In the genomic region with DNA sequence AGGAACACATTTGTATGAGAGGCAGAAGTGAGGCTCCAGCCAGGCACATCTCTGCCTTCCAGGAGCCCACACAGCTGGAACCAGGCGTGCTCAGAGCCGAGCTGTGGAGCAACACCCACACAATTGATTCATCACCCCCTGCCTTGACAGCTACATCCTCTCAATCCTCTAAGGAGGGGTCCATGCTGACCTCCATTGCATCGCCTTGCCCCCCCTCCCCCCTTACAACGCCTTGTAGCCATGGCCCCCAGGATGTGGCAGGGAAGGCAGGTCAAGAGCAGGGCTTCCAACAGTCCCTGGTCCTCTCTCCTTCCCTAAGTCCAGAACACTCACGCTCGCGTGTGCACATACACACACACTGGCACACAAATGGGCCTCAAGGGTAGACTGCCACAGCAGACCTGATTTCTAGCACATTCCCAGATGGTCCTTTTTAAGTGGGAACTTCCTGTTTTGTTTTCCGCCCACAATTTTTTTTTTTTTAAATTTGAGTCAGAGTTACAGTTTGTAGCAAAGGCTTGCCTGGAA, we compare ENCODE assay signal across 10 mouse cellular contexts. TPM values are rescaled to one million over a fixed set of nuclear protein-coding genes. Genes with fewer than 3 reads are reported as not detected.
DNase-seq lines count a peak whose midpoint lies in the region; ATAC-seq and TF ChIP-seq lines count a peak whose summit lies in the region.
"Had no signal": no experiment of that assay in that cellular context is flagged by ENCODE, and none has a peak within 500 bp of the region (broad histone marks: within the 10 kb centered on the region; RNA-seq: fewer than 3 reads in every experiment).

No protein-coding gene starts in this region.

- no peaks in the 10 kb centered on the region; the same call in 1 of the 2 replicates for H3K9me3 ChIP-seq in midbrain, embryonic 11.5 days (ENCODE audit: control insufficient read depth, low read length)
- H3K9me3 ChIP-seq in midbrain, postnatal 0 days (ENCODE audit: low read length): no peaks in the 10 kb centered on the region
- no peaks in the 10 kb centered on the region for H3K9me3 ChIP-seq in stomach, postnatal 0 days (ENCODE audit: control insufficient read depth, low read length)

- ATAC-seq in frontal cortex, adult (ENCODE audit: low TSS enrichment): peak; percentile 74
- ATAC-seq in midbrain, embryonic 11.5 days (ENCODE audit: low FRiP score): no peak
- no peak for ATAC-seq in midbrain, postnatal 0 days (ENCODE audit: low FRiP score)
- ATAC-seq in stomach, postnatal 0 days (ENCODE audit: low FRiP score, low TSS enrichment): peak; percentile 35; the same call in 1 of the 2 replicates
- ATAC-seq: forebrain, postnatal 0 days had no signal

- WGBS in midbrain, embryonic 11.5 days: 65% methylated on average over 8 of the region's 8 CpGs
- WGBS in midbrain, postnatal 0 days: 58% methylated on average over 8 of the region's 8 CpGs
- 36% methylated on average over 8 of the region's 8 CpGs for WGBS in kidney, adult 2 months
- WGBS in stomach, postnatal 0 days: 39% methylated on average over 8 of the region's 8 CpGs

- no peak for DNase-seq in frontal cortex, postnatal 14 days (ENCODE audit: low spot score in 2 of 2)
- peak; percentile 75 for DNase-seq in midbrain, embryonic 11.5 days (ENCODE audit: low spot score, missing footprints)
- no peak for DNase-seq in midbrain, postnatal 0 days (ENCODE audit: low spot score)
- peak; percentile 42 for DNase-seq in kidney, adult 2 months
- DNase-seq in stomach, postnatal 0 days (ENCODE audit: low spot score): no peak
- no peak for DNase-seq in left cerebral cortex, adult 8-10 months (ENCODE audit: low spot score in 2 of 2)
- DNase-seq in spleen, postnatal 10 days (ENCODE audit: low spot score in 2 of 2): no peak
- DNase-seq: adrenal gland, adult 8-10 months; forebrain, postnatal 0 days had no signal

- no peak overlapping the region for H3K4me3 ChIP-seq in midbrain, embryonic 11.5 days (ENCODE audit: low read depth, low read length)
- H3K4me3 ChIP-seq in midbrain, postnatal 0 days (ENCODE audit: low read depth, low read length): no peak overlapping the region
- H3K4me3 ChIP-seq in kidney, adult 2 months (ENCODE audit: insufficient read depth, low read depth, low read length): no peak overlapping the region
- no peak overlapping the region for H3K4me3 ChIP-seq in stomach, postnatal 0 days (ENCODE audit: low read depth, low read length)

- no peak overlapping the region for H3K9ac ChIP-seq in midbrain, embryonic 11.5 days (ENCODE audit: low read length)
- H3K9ac ChIP-seq in midbrain, postnatal 0 days (replicated peaks; ENCODE audit: low read length, poor library complexity, severe bottlenecking): no peak overlapping the region
- no peak overlapping the region for H3K9ac ChIP-seq in stomach, postnatal 0 days (ENCODE audit: low read length)
- H3K9ac ChIP-seq: forebrain, postnatal 0 days had no signal

- H3K4me2 ChIP-seq in midbrain, embryonic 11.5 days: no peak overlapping the region
- H3K4me2 ChIP-seq in midbrain, postnatal 0 days (ENCODE audit: low read depth, low read length, poor library complexity, severe bottlenecking): no peak overlapping the region
- no peak overlapping the region for H3K4me2 ChIP-seq in stomach, postnatal 0 days (replicated peaks; ENCODE audit: low read depth)

- no peaks in the 10 kb centered on the region for H3K27me3 ChIP-seq in midbrain, embryonic 11.5 days (ENCODE audit: control insufficient read depth, insufficient read depth, low read length)
- H3K27me3 ChIP-seq in midbrain, postnatal 0 days (ENCODE audit: insufficient read depth, low read length): no peaks in the 10 kb centered on the region
- no peaks in the 10 kb centered on the region for H3K27me3 ChIP-seq in kidney, adult 2 months (replicated peaks; ENCODE audit: control insufficient read depth, insufficient read depth, low read length)
- no peaks in the 10 kb centered on the region for H3K27me3 ChIP-seq in stomach, postnatal 0 days (ENCODE audit: control insufficient read depth, insufficient read depth, low read length)

- no peaks in the 10 kb centered on the region for H3K36me3 ChIP-seq in midbrain, embryonic 11.5 days (ENCODE audit: control insufficient read depth, insufficient read depth, low read length)
- no peaks in the 10 kb centered on the region for H3K36me3 ChIP-seq in midbrain, postnatal 0 days (ENCODE audit: insufficient read depth, low read length)
- H3K36me3 ChIP-seq in kidney, adult 2 months (ENCODE audit: control insufficient read depth, insufficient read depth, low read length): no peaks in the 10 kb centered on the region
- no peaks in the 10 kb centered on the region for H3K36me3 ChIP-seq in stomach, postnatal 0 days (ENCODE audit: control insufficient read depth, insufficient read depth, low read length)

- no peak for TF ChIP-seq EP300 in stomach, postnatal 0 days (optimal IDR thresholded peaks at IDR 0.05)

- TF ChIP-seq POLR2A in kidney, adult 2 months (IDR thresholded peaks at IDR 0.05; ENCODE audit: low read depth, low read length): no peak

- no peak overlapping the region for H3K27ac ChIP-seq in midbrain, embryonic 11.5 days (ENCODE audit: low read depth, low read length)
- H3K27ac ChIP-seq in midbrain, postnatal 0 days (ENCODE audit: low read depth, low read length): no peak overlapping the region
- H3K27ac ChIP-seq in kidney, adult 2 months (ENCODE audit: insufficient read depth, low read depth, low read length): peak overlapping the region; percentile 61; the same call in 1 of the 2 replicates
- H3K27ac ChIP-seq in stomach, postnatal 0 days (replicated peaks): peak overlapping the region; percentile 77

- peaks cover 4% of the 10 kb centered on the region; the same call in 1 of the 2 replicates for H3K4me1 ChIP-seq in midbrain, embryonic 11.5 days (ENCODE audit: control insufficient read depth, insufficient read depth, low read length)
- 0 out of 2 replicates have a peak, but pooled peaks cover 3% of the 10 kb centered on the region for H3K4me1 ChIP-seq in midbrain, postnatal 0 days (ENCODE audit: insufficient read depth, low read length)
- H3K4me1 ChIP-seq in kidney, adult 2 months (ENCODE audit: control insufficient read depth, insufficient read depth, low read length): peaks cover 7% of the 10 kb centered on the region; the same call in 1 of the 2 replicates
- H3K4me1 ChIP-seq in stomach, postnatal 0 days (replicated peaks; ENCODE audit: control insufficient read depth, insufficient read depth): no peaks in the 10 kb centered on the region

- TF ChIP-seq CTCF in midbrain, postnatal 0 days (IDR thresholded peaks at IDR 0.05): no peak
- no peak for TF ChIP-seq CTCF in kidney, adult 2 months (conservative IDR thresholded peaks at IDR 0.05; ENCODE audit: insufficient read depth, insufficient read length, low read depth, low read length)
- TF ChIP-seq CTCF in stomach, postnatal 0 days (IDR thresholded peaks at IDR 0.05; ENCODE audit: low read depth): no peak

RNA-seq across cellular contexts. Expression of gene Syna, which starts 9.1 kb away (rescaled TPM):
- polyA plus RNA-seq in midbrain, embryonic 11.5 days (2014; fragmentation: Nextera tagmentation; extraction: Ambion mirVana): 0.30 TPM in 1 of 2 replicates, not detected in the other
- not detected in 2 replicates for total RNA-seq in midbrain, postnatal 0 days (2014; rRNA removed)
- 0.93 and 1.1 TPM in 2 replicates for polyA plus RNA-seq in midbrain, postnatal 0 days (2015; fragmentation: Nextera tagmentation; extraction: Ambion mirVana)
- 0.34 and 0.48 TPM in 2 replicates for polyA plus RNA-seq in kidney, adult 2 months (2012; rRNA removed)
- polyA plus RNA-seq in stomach, postnatal 0 days (2015; fragmentation: Nextera tagmentation; extraction: Ambion mirVana): 0.07 TPM in 2 replicates
- total RNA-seq in left cerebral cortex, adult 8-10 months (2022): under 1 TPM in 2 of 4 experiments, not detected in 2; 0.17 to 0.19 TPM
- total RNA-seq: adrenal gland, adult 8-10 months; forebrain, postnatal 0 days had no signal

RNA-seq across cellular contexts. Expression of gene Rfc2, which starts 12.1 kb away (rescaled TPM):
- 321 and 338 TPM in 2 replicates for polyA plus RNA-seq in midbrain, embryonic 11.5 days (2014; fragmentation: Nextera tagmentation; extraction: Ambion mirVana)
- total RNA-seq in midbrain, postnatal 0 days (2014; rRNA removed): 58.1 and 87.6 TPM in 2 replicates
- polyA plus RNA-seq in midbrain, postnatal 0 days (2015; fragmentation: Nextera tagmentation; extraction: Ambion mirVana): 155 and 157 TPM in 2 replicates
- 65.5 and 76.4 TPM in 2 replicates for polyA plus RNA-seq in kidney, adult 2 months (2012; rRNA removed)
- 81.5 and 83.7 TPM in 2 replicates for polyA plus RNA-seq in stomach, postnatal 0 days (2015; fragmentation: Nextera tagmentation; extraction: Ambion mirVana)
- total RNA-seq in left cerebral cortex, adult 8-10 months (2022): 10 to 100 TPM; 54.0 to 67.3 (median 60.3) TPM

RNA-seq across cellular contexts. Expression of gene Clip2, which starts 16.8 kb away (rescaled TPM):
- polyA plus RNA-seq in midbrain, embryonic 11.5 days (2014; fragmentation: Nextera tagmentation; extraction: Ambion mirVana): 5.6 and 5.8 TPM in 2 replicates
- 148 and 153 TPM in 2 replicates for total RNA-seq in midbrain, postnatal 0 days (2014; rRNA removed)
- 13.1 TPM in 2 replicates for polyA plus RNA-seq in midbrain, postnatal 0 days (2015; fragmentation: Nextera tagmentation; extraction: Ambion mirVana)
- polyA plus RNA-seq in kidney, adult 2 months (2012; rRNA removed): 22.4 and 25.2 TPM in 2 replicates
- polyA plus RNA-seq in stomach, postnatal 0 days (2015; fragmentation: Nextera tagmentation; extraction: Ambion mirVana): 1.0 and 1.1 TPM in 2 replicates
- total RNA-seq in left cerebral cortex, adult 8-10 months (2022): 100 to 1,000 TPM in 2 of 4 experiments, 10 to 100 TPM in 2; 92.9 to 105 (median 99.9) TPM

RNA-seq across cellular contexts. Expression of gene Lat2, which starts 45.8 kb away (rescaled TPM):
- 1.5 and 1.6 TPM in 2 replicates for polyA plus RNA-seq in midbrain, embryonic 11.5 days (2014; fragmentation: Nextera tagmentation; extraction: Ambion mirVana)
- 0.44 and 2.8 TPM in 2 replicates for total RNA-seq in midbrain, postnatal 0 days (2014; rRNA removed)
- polyA plus RNA-seq in midbrain, postnatal 0 days (2015; fragmentation: Nextera tagmentation; extraction: Ambion mirVana): 1.6 and 2.2 TPM in 2 replicates
- polyA plus RNA-seq in kidney, adult 2 months (2012; rRNA removed): 1.8 and 3.3 TPM in 2 replicates
- 0.99 and 1.1 TPM in 2 replicates for polyA plus RNA-seq in stomach, postnatal 0 days (2015; fragmentation: Nextera tagmentation; extraction: Ambion mirVana)
- total RNA-seq in left cerebral cortex, adult 8-10 months (2022): 10 to 100 TPM in 2 of 4 experiments, 1 to 10 TPM in 2; 2.3 to 10.9 (median 6.9) TPM

Comparison
In these comparisons a context has a peak if more than half of its experiments do, and no peak if none do; other contexts are left out.
1. DNase-seq: peak in midbrain, embryonic 11.5 days (single experiment) and kidney, adult 2 months (single experiment); none in frontal cortex, postnatal 14 days (0 of 2), midbrain, postnatal 0 days (single experiment), stomach, postnatal 0 days (single experiment), left cerebral cortex, adult 8-10 months (0 of 2) and spleen, postnatal 10 days (0 of 2).
2. ATAC-seq: peak in frontal cortex, adult (single experiment) and stomach, postnatal 0 days (single experiment); none in midbrain, embryonic 11.5 days (single experiment) and midbrain, postnatal 0 days (single experiment).
3. H3K27ac ChIP-seq: peak in kidney, adult 2 months (single experiment) and stomach, postnatal 0 days (single experiment); none in midbrain, embryonic 11.5 days (single experiment) and midbrain, postnatal 0 days (single experiment).